Mouse (Mus musculus) midbrain, postnatal 0 days (tissue): ENCODE results near the gene Cobll1. TPM values are rescaled to one million over a fixed set of nuclear protein-coding genes. Genes with fewer than 3 reads are reported as not detected.
A peak's percentile ranks its signal among the peaks of the same experiment; 100 is the strongest.

Source experiments
- ATAC-seq: fragments of 200-750 bp; cut with Nextera tagmentation; 2 replicates; pipeline ENCODE4 v1.8.0; 2017; ENCODE audit warnings: moderate number of reproducible peaks, mild to moderate bottlenecking, moderate TSS enrichment, moderate library complexity; ENCODE audit not compliant: low FRiP score
- DNase-seq: peaks from one replicate; pipeline ENCODE4 v3.0.0-alpha.2; 2015; ENCODE audit warnings: low spot score
- H3K27ac ChIP-seq: fragments of 300-500 bp; sonication (generic); 2 replicates; pipeline ENCODE4 v1.5.1; 2014; ENCODE audit warnings: low read depth, mild to moderate bottlenecking, low read length, mixed read lengths
- H3K27me3 ChIP-seq: fragments of 300-500 bp; sonication (generic); 2 replicates; pipeline ENCODE4 v1.6.1; 2014; ENCODE audit warnings: low read length, control low read depth, mixed read lengths; ENCODE audit not compliant: insufficient read depth
- H3K36me3 ChIP-seq: fragments of 300-500 bp; sonication (generic); 2 replicates; pipeline ENCODE4 v1.6.1; 2014; ENCODE audit warnings: low read length, control low read depth, mixed read lengths; ENCODE audit not compliant: insufficient read depth
- H3K4me1 ChIP-seq: fragments of 300-500 bp; sonication (generic); 2 replicates; pipeline ENCODE4 v1.6.1; 2014; ENCODE audit warnings: mild to moderate bottlenecking, control low read depth, antibody characterized with exemption, low read length, mixed read lengths; ENCODE audit not compliant: insufficient read depth
- H3K4me2 ChIP-seq: fragments of 300-500 bp; sonication (generic); 2 replicates; pipeline ENCODE4 v1.6.1; 2014; ENCODE audit warnings: low read depth, mild to moderate bottlenecking, low read length, mixed read lengths; ENCODE audit not compliant: poor library complexity, severe bottlenecking
- H3K4me3 ChIP-seq: fragments of 300-500 bp; sonication (generic); 2 replicates; pipeline ENCODE4 v1.5.1; 2014; ENCODE audit warnings: low read depth, mild to moderate bottlenecking, low read length, moderate library complexity
- H3K9ac ChIP-seq: fragments of 300-500 bp; sonication (generic); replicated peaks from 2 replicates; pipeline ENCODE4 v1.6.1; 2014; ENCODE audit warnings: mild to moderate bottlenecking, low read length, moderate library complexity, mixed read lengths; ENCODE audit not compliant: poor library complexity, severe bottlenecking
- H3K9me3 ChIP-seq: fragments of 300-500 bp; sonication (generic); 2 replicates; pipeline ENCODE4 v1.6.1; 2016; ENCODE audit warnings: low read length, control low read depth
- CTCF ChIP-seq: IDR thresholded peaks from 2 replicates; pipeline ENCODE4 v1.5.1; 2016; ENCODE audit warnings: antibody characterized with exemption, mild to moderate bottlenecking
- WGBS: fragments of 180-500 bp; shearing (Covaris S2); extraction: QIAGEN DNeasy Blood & Tissue Kit; methylation state at CpG from one replicate; pipeline ENCODE4 v1.1.7; 2014; 5-methylcytosine and 5-hydroxymethylcytosine counted together
- polyA plus RNA-seq: library from polyadenylated mRNA; unstranded; fragments of >200 nt; fragmentation: Nextera tagmentation; extraction: Ambion mirVana; gene quantifications from 2 replicates; pipeline ENCODE4 v1.2.1, GENCODE M21; 2015
- total RNA-seq: library from RNA; depleted of rRNA; stranded (reverse); fragments of >200 nt; gene quantifications from 2 replicates; pipeline ENCODE4 v1.2.3, GENCODE M21; 2014

Cobll1 gene
- total and polyA plus RNA-seq, 2 experiments from 2014 or later, result 2.5 to 2.9 TPM

DNA sequence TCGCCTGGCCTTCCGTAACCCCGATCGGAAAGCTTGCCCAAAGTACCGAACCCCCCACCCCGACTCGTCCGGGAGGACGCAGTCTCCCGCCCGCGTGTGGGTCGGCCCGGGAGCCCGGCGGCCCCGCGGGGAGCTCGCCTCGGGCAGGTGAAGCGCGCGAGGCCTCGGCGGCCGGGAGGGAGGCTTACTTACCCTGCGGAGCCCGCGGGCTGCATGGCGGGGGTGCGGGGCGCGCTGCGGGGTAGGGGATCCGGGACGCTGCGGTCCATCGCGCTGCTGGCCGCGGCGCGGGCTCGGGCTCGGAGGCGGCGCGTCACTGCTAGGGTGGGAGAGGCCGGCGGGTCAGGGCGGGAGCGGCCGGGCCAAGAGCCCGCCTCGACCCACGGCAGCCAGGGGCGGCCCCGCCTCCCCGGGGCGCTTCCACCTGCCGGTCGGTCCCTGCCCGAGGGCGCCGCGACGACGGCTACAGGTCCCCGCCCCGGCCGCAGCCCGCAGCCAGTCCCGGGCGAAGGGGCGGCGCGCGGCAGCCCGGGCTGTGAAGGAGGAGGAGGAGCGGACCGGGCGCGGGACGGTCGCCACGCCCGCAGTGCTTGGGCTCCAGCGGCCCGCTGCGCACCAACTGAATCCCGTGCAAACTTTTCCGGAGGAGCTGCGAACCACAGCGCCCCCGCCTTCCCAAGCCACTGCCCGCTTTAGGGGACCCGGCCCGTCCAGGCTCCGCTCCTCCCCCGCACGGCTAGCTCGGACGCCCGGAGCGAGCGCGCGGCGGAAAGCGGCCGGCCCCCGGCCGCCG, 836 bp downstream of the Cobll1 start:
- Histone ChIP-seq H3K9ac (peak overlapping the region; percentile 68), H3K9me3 (no peaks in the 10 kb centered on the region), H3K27ac (no peak overlapping the region; the same call in 1 of the 2 replicates), H3K4me3 (peak overlapping the region; percentile 71), H3K36me3 (no peaks in the 10 kb centered on the region), H3K27me3 (no peaks in the 10 kb centered on the region), H3K4me2 (peak overlapping the region; percentile 97), H3K4me1 (no peaks in the 10 kb centered on the region)
- ATAC-seq, result peak; percentile 82
- TF ChIP-seq CTCF, result no peak
- WGBS, result 2% methylated on average over 88 of the region's 114 CpGs
- peak; percentile 47 for DNase-seq

DNA sequence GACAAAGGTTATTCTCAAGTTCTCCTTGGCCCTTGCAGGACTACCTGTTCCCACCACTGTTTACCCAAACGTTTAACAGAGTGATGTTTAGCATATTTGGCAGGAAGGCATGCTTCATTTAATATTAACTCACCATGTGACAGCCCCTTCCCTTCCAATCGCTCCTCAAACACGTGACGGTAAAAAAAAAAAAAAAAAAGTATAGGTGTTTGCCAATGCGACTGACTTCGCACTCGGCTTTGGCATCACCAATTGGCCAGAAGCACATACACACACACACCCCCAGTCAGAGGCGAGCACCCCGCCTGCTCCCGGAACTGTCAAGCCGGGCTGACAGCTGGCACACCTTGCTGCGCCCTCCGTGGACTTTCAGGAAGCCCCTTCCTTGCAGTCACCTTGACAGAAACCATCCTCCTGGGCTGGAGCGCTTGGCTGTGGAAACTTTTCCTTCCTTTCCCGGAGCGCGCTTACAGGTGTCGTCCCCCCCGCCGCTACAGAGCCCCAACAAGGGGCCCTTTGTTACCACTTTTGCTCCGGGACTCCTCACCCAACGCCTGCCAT, 1.5 kb downstream of the Cobll1 start:
- Histone ChIP-seq H3K27ac (no peak overlapping the region), H3K36me3 (no peaks in the 10 kb centered on the region), H3K4me1 (no peaks in the 10 kb centered on the region), H3K4me3 (peak overlapping the region; percentile 71), H3K9me3 (no peaks in the 10 kb centered on the region), H3K27me3 (no peaks in the 10 kb centered on the region), H3K9ac (peak overlapping the region; percentile 68), H3K4me2 (peak overlapping the region; percentile 97)
- peak; percentile 10 for DNase-seq
- TF ChIP-seq CTCF, result no peak
- peak; percentile 36 for ATAC-seq
- under 1% methylated on average over 22 of the region's 22 CpGs for WGBS

DNA sequence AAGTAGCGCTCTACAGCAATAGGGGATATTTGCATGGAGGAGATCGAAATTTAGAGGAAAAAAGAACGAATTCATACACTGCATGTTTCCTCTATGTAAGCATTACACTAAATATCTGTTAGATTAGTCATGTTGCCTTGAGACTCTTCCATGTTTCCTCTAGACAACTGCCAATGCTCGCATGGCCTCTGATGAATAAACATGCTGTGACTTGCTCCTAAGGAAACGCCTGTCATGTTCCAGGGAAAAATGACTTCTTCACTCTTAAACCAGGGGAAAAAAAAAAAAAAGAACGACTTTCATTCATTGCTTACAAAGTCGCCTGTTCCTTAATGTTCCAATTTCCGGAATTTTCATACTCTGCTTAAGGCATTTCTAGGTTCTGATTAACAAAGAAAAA, 2.1 kb downstream of the Cobll1 start:
- DNase-seq (no peak), ATAC-seq (no peak)
- no peaks in the 10 kb centered on the region for H3K9me3 ChIP-seq
- no peak overlapping the region for H3K9ac ChIP-seq
- H3K27ac ChIP-seq, result no peak overlapping the region
- 55% methylated on average over 8 of the region's 8 CpGs for WGBS
- no peak for TF ChIP-seq CTCF
- H3K36me3 ChIP-seq, result no peaks in the 10 kb centered on the region
- no peaks in the 10 kb centered on the region for H3K4me1 ChIP-seq
- peak overlapping the region; percentile 97; the same call in 1 of the 2 replicates for H3K4me2 ChIP-seq
- H3K27me3 ChIP-seq, result no peaks in the 10 kb centered on the region
- peak overlapping the region; percentile 71 for H3K4me3 ChIP-seq

DNA sequence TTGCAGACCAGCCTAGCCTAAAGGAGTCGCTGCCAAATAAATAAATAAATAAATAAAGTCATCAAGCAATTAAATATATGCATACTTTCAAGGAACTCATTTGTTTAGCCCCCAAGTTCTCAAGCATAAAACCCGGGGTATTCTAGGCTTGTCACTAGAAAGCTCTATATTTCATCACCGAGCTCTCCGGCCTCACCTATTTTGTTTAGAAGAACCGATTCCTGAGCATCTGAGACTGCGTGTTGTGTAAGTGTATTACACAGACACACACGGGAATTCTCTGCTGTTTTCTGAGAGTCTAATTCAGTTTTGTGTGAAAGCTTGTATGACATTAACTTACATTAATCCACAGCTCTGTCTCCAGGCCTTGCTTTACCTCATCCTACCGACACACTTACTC, 2.6 kb downstream of the Cobll1 start:
- no peak for DNase-seq
- TF ChIP-seq CTCF, result no peak
- Histone ChIP-seq H3K4me3 (no peak overlapping the region), H3K4me1 (no peaks in the 10 kb centered on the region), H3K36me3 (no peaks in the 10 kb centered on the region), H3K9me3 (no peaks in the 10 kb centered on the region), H3K4me2 (no peak overlapping the region), H3K9ac (no peak overlapping the region), H3K27ac (no peak overlapping the region), H3K27me3 (no peaks in the 10 kb centered on the region)
- WGBS, result 83% methylated on average over 8 of the region's 8 CpGs
- ATAC-seq, result no peak

DNA sequence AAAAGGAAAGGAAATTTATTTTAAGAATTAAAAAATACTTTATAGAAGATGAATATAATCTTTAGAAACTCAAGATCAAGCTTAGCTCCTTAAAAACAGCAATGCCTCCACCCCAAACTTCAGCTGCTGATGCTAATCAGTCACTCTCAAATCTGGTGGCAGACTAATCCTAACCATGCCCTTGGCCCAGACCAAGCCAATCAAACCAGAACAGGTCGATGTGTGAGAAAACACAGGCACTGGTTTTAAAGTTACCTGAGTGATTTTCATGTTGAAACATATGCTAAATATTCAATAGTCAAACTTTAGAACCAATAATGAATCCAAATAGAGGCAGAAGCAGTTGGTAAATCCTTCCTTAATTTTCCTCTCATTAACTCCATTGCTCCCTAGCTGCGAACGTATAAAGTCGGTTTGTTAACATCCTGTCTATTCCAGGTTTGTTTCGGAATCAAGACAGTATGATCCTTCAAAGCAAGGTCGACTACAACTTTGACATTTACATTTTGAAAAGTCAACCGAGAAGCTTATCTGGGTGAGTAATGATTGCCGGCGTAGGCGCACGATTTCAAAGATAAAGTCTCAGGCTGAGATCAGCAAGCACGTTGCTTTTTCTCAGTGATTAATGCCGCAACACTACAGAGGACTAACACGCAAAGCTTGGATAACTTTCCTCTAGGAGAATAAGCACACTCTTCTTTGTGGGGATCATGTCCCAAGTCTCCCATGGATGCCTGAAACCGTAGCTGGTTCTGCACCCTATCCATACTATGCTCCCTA, 6.3 kb downstream of the Cobll1 start:
- H3K9me3 ChIP-seq, result no peaks in the 10 kb centered on the region
- H3K4me1 ChIP-seq, result no peaks in the 10 kb centered on the region
- no peak overlapping the region for H3K27ac ChIP-seq
- DNase-seq (no peak), ATAC-seq (no peak)
- no peak overlapping the region for H3K4me3 ChIP-seq
- H3K9ac ChIP-seq, result no peak overlapping the region
- H3K4me2 ChIP-seq, result no peak overlapping the region
- no peak for TF ChIP-seq CTCF
- no peaks in the 10 kb centered on the region for H3K36me3 ChIP-seq
- 89% methylated on average over 15 of the region's 15 CpGs for WGBS
- no peaks in the 10 kb centered on the region for H3K27me3 ChIP-seq
